Mouse (Mus musculus) forebrain, embryonic 10.5 days (tissue): ENCODE data around the gene Fgf9. TPM values are rescaled to one million over a fixed set of nuclear protein-coding genes. Genes with fewer than 3 reads are reported as not detected.

ENCODE experiments used
- DNase-seq: peaks from one replicate; pipeline ENCODE4 v3.0.0-alpha.2; 2017; ENCODE audit warnings: low spot score; ENCODE audit errors: extremely low spot score
- H3K27ac ChIP-seq: fragments of 300-500 bp; sonication (generic); 2 replicates; pipeline ENCODE4 v1.5.1; 2016; ENCODE audit warnings: mild to moderate bottlenecking
- H3K27me3 ChIP-seq: fragments of 300-500 bp; sonication (generic); 2 replicates; pipeline ENCODE4 v1.6.1; 2016; ENCODE audit warnings: mild to moderate bottlenecking; ENCODE audit not compliant: poor library complexity, severe bottlenecking
- H3K36me3 ChIP-seq: fragments of 300-500 bp; sonication (generic); replicated peaks from 2 replicates; pipeline ENCODE4 v1.6.1; 2016; ENCODE audit warnings: mild to moderate bottlenecking, moderate library complexity
- H3K4me1 ChIP-seq: fragments of 300-500 bp; sonication (generic); 2 replicates; pipeline ENCODE4 v1.6.1; 2016
- H3K4me3 ChIP-seq: fragments of 300-500 bp; sonication (generic); 2 replicates; pipeline ENCODE4 v1.5.1; 2016; ENCODE audit warnings: mild to moderate bottlenecking, moderate library complexity
- H3K9me3 ChIP-seq: fragments of 300-500 bp; sonication (generic); 2 replicates; pipeline ENCODE4 v1.6.1; 2016; ENCODE audit warnings: mild to moderate bottlenecking, moderate library complexity
- WGBS: fragments of 180-500 bp; shearing (Covaris S2); methylation state at CpG from one replicate; pipeline ENCODE4 v1.1.7; 2016; 5-methylcytosine and 5-hydroxymethylcytosine counted together
- polyA plus RNA-seq: library from polyadenylated mRNA; unstranded; fragments of >200 nt; fragmentation: Nextera tagmentation; extraction: Ambion mirVana; gene quantifications from 2 replicates; pipeline ENCODE4 v1.2.1, GENCODE M21; 2016

The Fgf9 gene
- polyA plus RNA-seq, 1 experiment from 2014 or later, result 2.1 TPM

GRCm38 (mm10) chr14:58160624-58161023, 90.3 kb downstream of the Fgf9 start:
- Histone ChIP-seq H3K9me3 (no peaks in the 10 kb centered on the region), H3K4me3 (no peak overlapping the region), H3K27me3 (no peaks in the 10 kb centered on the region), H3K4me1 (no peaks in the 10 kb centered on the region), H3K27ac (no peak overlapping the region), H3K36me3 (no peaks in the 10 kb centered on the region)
- 80% methylated on average over 1 of the region's 1 CpGs for WGBS
- DNase-seq, result no peak

Other genes starting within 250 kb of the Fgf9 start
- gene Ska3, start 244.4 kb upstream of the Fgf9 start, polyA plus RNA-seq, result 67.6 and 69.4 TPM in 2 replicates
- gene Mrpl57, start 244.3 kb upstream of the Fgf9 start, polyA plus RNA-seq, result 148 and 159 TPM in 2 replicates
- gene Zdhhc20, start 180.3 kb upstream of the Fgf9 start, polyA plus RNA-seq, result 50.3 and 54.2 TPM in 2 replicates
- gene Micu2, start 71.3 kb upstream of the Fgf9 start, polyA plus RNA-seq, result 55.4 and 58.2 TPM in 2 replicates